Mouse (Mus musculus) MEL (cell line): ENCODE data around the gene Tmed6. TPM values are rescaled to one million over a fixed set of nuclear protein-coding genes. Genes with fewer than 3 reads are reported as not detected.

ENCODE experiments used
- DNase-seq: peaks from one replicate; pipeline ENCODE4 v3.0.0; 2011; ENCODE audit warnings: low read depth, low spot score
- H3K27ac ChIP-seq: 2 replicates; pipeline ENCODE4 v1.5.1; 2012; ENCODE audit warnings: low read depth, mild to moderate bottlenecking, control low read depth, low read length, moderate library complexity; ENCODE audit not compliant: control insufficient read depth
- H3K27me3 ChIP-seq, 2 experiments: fragments of 150-350 bp in 1 of 2; sonication (generic) in 1 of 2; 2 replicates each; pipeline ENCODE4 v1.6.1; 2012; ENCODE audit warnings: low read length in 2 of 2, mild to moderate bottlenecking in 2 of 2, improper control_type of control experiment in 1 of 2, moderate library complexity in 1 of 2; ENCODE audit not compliant: insufficient read depth in 2 of 2, control insufficient read depth in 1 of 2
- H3K36me3 ChIP-seq, 2 experiments: 2 replicates each; pipeline ENCODE4 v1.6.1; 2012 to 2014; ENCODE audit warnings: low read length in 2 of 2, improper control_type of control experiment in 1 of 2, inconsistent platforms in 1 of 2, mild to moderate bottlenecking in 1 of 2; ENCODE audit not compliant: insufficient read depth in 2 of 2, control insufficient read depth in 1 of 2
- H3K4me1 ChIP-seq, 2 experiments: fragments of 150-350 bp in 1 of 2; sonication (generic) in 1 of 2; 2 replicates each; pipeline ENCODE4 v1.6.1; 2012; ENCODE audit warnings: low read length in 2 of 2, improper control_type of control experiment in 1 of 2, mild to moderate bottlenecking in 1 of 2; ENCODE audit not compliant: insufficient read depth in 2 of 2, control insufficient read depth in 1 of 2
- H3K4me3 ChIP-seq, 2 experiments: fragments of 150-350 bp in 1 of 2; sonication (generic) in 1 of 2; 2 replicates each; pipeline ENCODE4 v1.5.1; 2012; ENCODE audit warnings: low read depth in 2 of 2, low read length in 2 of 2, mild to moderate bottlenecking in 2 of 2, moderate library complexity in 2 of 2, control low read depth in 1 of 2, improper control_type of control experiment in 1 of 2; ENCODE audit not compliant: control insufficient read depth in 1 of 2, insufficient read depth in 1 of 2
- H3K79me2 ChIP-seq: 2 replicates; pipeline ENCODE4 v1.6.1; 2012; ENCODE audit warnings: mild to moderate bottlenecking, low read length, moderate library complexity; ENCODE audit not compliant: control insufficient read depth, poor library complexity, insufficient read depth
- H3K9ac ChIP-seq: 2 replicates; pipeline ENCODE4 v1.6.1; 2012; ENCODE audit warnings: low read depth, mild to moderate bottlenecking, control low read depth, low read length, moderate library complexity; ENCODE audit not compliant: control insufficient read depth, poor library complexity, severe bottlenecking
- H3K9me3 ChIP-seq: fragments of 150-350 bp; sonication (generic); replicated peaks from 2 replicates; pipeline ENCODE4 v1.6.1; 2012; ENCODE audit warnings: mild to moderate bottlenecking, low read length, improper control_type of control experiment, moderate library complexity; ENCODE audit not compliant: insufficient read depth
- BHLHE40 ChIP-seq: IDR thresholded peaks from 2 replicates; pipeline ENCODE4 v1.6.1; 2012; ENCODE audit warnings: low read depth, mild to moderate bottlenecking, inconsistent platforms, low read length, improper control_type of control experiment, borderline replicate concordance
- CHD1 ChIP-seq: IDR thresholded peaks from 2 replicates; pipeline ENCODE4 v1.6.1; 2012; ENCODE audit warnings: low read depth, mild to moderate bottlenecking, inconsistent platforms, low read length, improper control_type of control experiment
- ETS1 ChIP-seq: IDR thresholded peaks from 2 replicates; pipeline ENCODE4 v1.6.1; 2012; ENCODE audit warnings: low read depth, mild to moderate bottlenecking, inconsistent platforms, low read length, improper control_type of control experiment, moderate library complexity
- GATA1 ChIP-seq: IDR thresholded peaks from 2 replicates; pipeline ENCODE4 v1.6.1; 2011; ENCODE audit warnings: low read depth, low read length, improper control_type of control experiment
- HCFC1 ChIP-seq: IDR thresholded peaks from 2 replicates; pipeline ENCODE4 v1.6.1; 2012; ENCODE audit warnings: low read depth, mild to moderate bottlenecking, inconsistent platforms, low read length, improper control_type of control experiment, moderate library complexity
- KAT2A ChIP-seq: conservative IDR thresholded peaks from 2 replicates; pipeline ENCODE4 v1.6.1; 2012; ENCODE audit warnings: low read depth, low read length, improper control_type of control experiment, inconsistent platforms
- MAX ChIP-seq: IDR thresholded peaks from 2 replicates; pipeline ENCODE4 v1.6.1; 2011; ENCODE audit warnings: low read length, improper control_type of control experiment
- MEF2A ChIP-seq: IDR thresholded peaks from 2 replicates; pipeline ENCODE4 v1.6.1; 2014; ENCODE audit warnings: low read depth, mild to moderate bottlenecking, inconsistent platforms, low read length, improper control_type of control experiment; ENCODE audit not compliant: poor library complexity, insufficient replicate concordance, severe bottlenecking; ENCODE audit errors: extremely low read depth
- MYB ChIP-seq: IDR thresholded peaks from 2 replicates; pipeline ENCODE4 v1.6.1; 2011; ENCODE audit warnings: mild to moderate bottlenecking, low read depth, low read length, improper control_type of control experiment
- NELFE ChIP-seq: IDR thresholded peaks from 2 replicates; pipeline ENCODE4 v1.6.1; 2011; ENCODE audit warnings: low read depth, low read length, improper control_type of control experiment
- POLR2AphosphoS5 ChIP-seq: IDR thresholded peaks from 2 replicates; pipeline ENCODE4 v1.6.1; 2012; ENCODE audit warnings: low read depth, borderline replicate concordance, mild to moderate bottlenecking, inconsistent platforms, low read length, moderate library complexity, mixed read lengths
- RCOR1 ChIP-seq: IDR thresholded peaks from 2 replicates; pipeline ENCODE4 v1.6.1; 2012; ENCODE audit warnings: low read depth, mild to moderate bottlenecking, inconsistent platforms, low read length, improper control_type of control experiment
- SIN3A ChIP-seq: IDR thresholded peaks from 2 replicates; pipeline ENCODE4 v1.6.1; 2012; ENCODE audit warnings: low read length, improper control_type of control experiment, inconsistent platforms
- TCF12 ChIP-seq: IDR thresholded peaks from 2 replicates; pipeline ENCODE4 v1.6.1; 2014; ENCODE audit warnings: low read depth, mild to moderate bottlenecking, inconsistent platforms, low read length, improper control_type of control experiment, moderate library complexity
- USF2 ChIP-seq, 2 experiments: IDR thresholded peaks; 2 replicates each; pipeline ENCODE4 v1.6.1; 2011 to 2012; ENCODE audit warnings: improper control_type of control experiment in 2 of 2, low read length in 2 of 2, borderline replicate concordance in 1 of 2, inconsistent platforms in 1 of 2, low read depth in 1 of 2, mild to moderate bottlenecking in 1 of 2; ENCODE audit not compliant: insufficient read depth in 1 of 2
- ZNF384 ChIP-seq: IDR thresholded peaks from 2 replicates; pipeline ENCODE4 v1.6.1; 2012; ENCODE audit warnings: low read depth, mild to moderate bottlenecking, inconsistent platforms, low read length, improper control_type of control experiment
- polyA plus RNA-seq, 2 experiments: library from polyadenylated mRNA; stranded (reverse) in 1 of 2; unstranded in 1 of 2; fragments of >175 nt in 1 of 2; fragments of >200 nt in 1 of 2; gene quantifications; 2 replicates each; pipeline versions ENCODE4 v1.2.1 to v1.2.4; 2012; ENCODE audit warnings: low replicate concordance in 2 of 2, low read depth in 1 of 2; ENCODE audit not compliant: insufficient read length in 2 of 2, insufficient read depth in 1 of 2, missing spikeins in 1 of 2
- total RNA-seq: library from RNA; depleted of rRNA; stranded (reverse); fragments of 300-350 nt; gene quantifications from 2 replicates; pipeline ENCODE4 v1.2.3, GENCODE M21; 2012

Gene Tmed6
- total and polyA plus RNA-seq, 3 experiments: not detected

DNA sequence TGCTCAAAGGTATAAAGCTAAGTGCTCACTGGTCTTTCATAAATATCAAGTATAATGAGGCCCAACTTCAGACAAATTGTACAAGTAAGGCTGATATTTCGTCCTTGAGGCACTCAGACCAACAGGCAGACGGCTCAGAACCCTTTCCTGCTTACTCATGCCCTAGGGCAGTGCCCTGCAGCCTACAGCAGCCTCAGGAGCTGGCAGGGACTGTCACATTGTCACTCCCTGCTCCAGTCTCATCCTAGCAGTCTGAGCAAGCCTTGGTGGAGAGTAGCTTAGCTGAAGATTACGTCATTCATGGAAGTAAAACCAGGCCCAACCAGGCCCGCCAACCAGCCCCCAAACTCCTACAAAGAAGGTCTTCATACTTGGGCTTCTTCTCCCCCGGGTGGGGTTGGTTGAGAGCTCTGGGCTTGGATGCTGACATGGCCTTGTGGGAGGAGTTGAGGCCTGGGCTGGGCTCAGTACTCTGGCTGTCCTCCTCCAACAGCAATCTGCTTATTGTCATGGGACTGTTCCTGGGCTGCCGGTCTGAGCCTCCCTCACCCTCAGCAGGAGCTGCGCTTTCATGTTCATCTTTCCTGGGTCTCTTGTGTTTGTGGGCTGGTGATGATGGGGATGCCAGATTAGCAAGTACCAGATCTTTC is 10.9 kb upstream of the Tmed6 start:
- H3K9me3 ChIP-seq: no peaks in the 10 kb centered on the region
- TF ChIP-seq POLR2AphosphoS5 (no peak), RCOR1 (no peak), TCF12 (no peak), NELFE (no peak), MEF2A (no peak), HCFC1 (no peak), CHD1 (no peak), ZNF384 (no peak), MAX (no peak), GATA1 (no peak), USF2 (IDR thresholded peaks at IDR 0.05; ENCODE audit: borderline replicate concordance in 1 of 2, insufficient read depth in 1 of 2, low read depth in 1 of 2, low read length in 2 of 2) (no peak), ETS1 (no peak), BHLHE40 (no peak), SIN3A (no peak)
- TF ChIP-seq, all 39 proteins: peak for 0
- H3K27me3 ChIP-seq: no peaks in the 10 kb centered on the region
- H3K4me1 ChIP-seq: no peaks in the 10 kb centered on the region
- no peak overlapping the region for H3K4me3 ChIP-seq
- DNase-seq: no peak
- no peaks in the 10 kb centered on the region for H3K79me2 ChIP-seq
- H3K36me3 ChIP-seq: peaks cover 0 to 11% of the 10 kb centered on the region in 2 experiments; a peak in 2 of 4 replicates
- H3K9ac ChIP-seq: no peak overlapping the region
- no peak overlapping the region for H3K27ac ChIP-seq

DNA sequence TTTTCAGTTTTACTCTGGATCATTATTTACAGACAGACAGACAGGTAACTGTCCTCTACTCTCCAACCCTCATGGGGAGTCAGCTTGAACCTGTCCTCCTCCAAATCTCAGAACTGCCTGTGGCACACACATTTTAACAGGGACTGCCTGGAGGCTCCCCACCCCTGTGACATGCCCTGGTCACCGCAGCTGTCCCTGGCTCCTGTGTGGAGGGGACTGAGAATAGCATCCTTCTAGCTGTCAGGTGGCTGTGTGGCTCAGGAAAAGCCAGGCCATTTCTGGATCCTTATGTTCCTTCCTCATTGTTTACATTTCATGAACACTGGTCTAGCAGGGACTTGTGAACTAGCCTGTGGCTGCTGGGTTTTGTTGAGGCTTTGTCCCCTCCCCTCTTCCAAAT is 8.7 kb upstream of the Tmed6 start:
- Histone ChIP-seq H3K4me1 (no peaks in the 10 kb centered on the region), H3K9me3 (no peaks in the 10 kb centered on the region), H3K27ac (no peak overlapping the region)
- DNase-seq: no peak
- TF ChIP-seq MEF2A (no peak), KAT2A (no peak), MYB (no peak)
- TF ChIP-seq, all 39 proteins: peak for 0
- no peak overlapping the region for H3K4me3 ChIP-seq
- peaks cover 0 to 11% of the 10 kb centered on the region in 2 experiments; a peak in 2 of 4 replicates for H3K36me3 ChIP-seq
- no peaks in the 10 kb centered on the region for H3K79me2 ChIP-seq
- no peak overlapping the region for H3K9ac ChIP-seq
- no peaks in the 10 kb centered on the region for H3K27me3 ChIP-seq
